Mouse (Mus musculus) stomach, embryonic 16.5 days (tissue): ENCODE results near the gene Odf4. TPM values are rescaled to one million over a fixed set of nuclear protein-coding genes. Genes with fewer than 3 reads are reported as not detected.
A peak's percentile ranks its signal among the peaks of the same experiment; 100 is the strongest.

Experiments
- ATAC-seq: fragments of 200-750 bp; cut with Nextera tagmentation; 2 replicates; pipeline ENCODE4 v1.8.0; 2017; ENCODE audit warnings: moderate number of reproducible peaks, moderate TSS enrichment; ENCODE audit not compliant: insufficient read depth, low FRiP score
- H3K27ac ChIP-seq: fragments of 300-500 bp; sonication (generic); 2 replicates; pipeline ENCODE4 v1.5.1; 2014; ENCODE audit warnings: low read length
- H3K27me3 ChIP-seq: fragments of 300-500 bp; sonication (generic); 2 replicates; pipeline ENCODE4 v1.6.1; 2014; ENCODE audit warnings: low read length, control low read depth, mixed read lengths; ENCODE audit not compliant: control insufficient read depth, insufficient read depth
- H3K36me3 ChIP-seq: fragments of 300-500 bp; sonication (generic); 2 replicates; pipeline ENCODE4 v1.6.1; 2014; ENCODE audit warnings: low read length; ENCODE audit not compliant: control insufficient read depth, insufficient read depth
- H3K4me1 ChIP-seq: fragments of 300-500 bp; sonication (generic); 2 replicates; pipeline ENCODE4 v1.6.1; 2014; ENCODE audit warnings: low read length, control low read depth, mixed read lengths; ENCODE audit not compliant: control insufficient read depth, insufficient read depth
- H3K4me2 ChIP-seq: fragments of 300-500 bp; sonication (generic); 2 replicates; pipeline ENCODE4 v1.6.1; 2014; ENCODE audit warnings: low read depth, low read length, mixed read lengths
- H3K4me3 ChIP-seq: fragments of 300-500 bp; sonication (generic); replicated peaks from 2 replicates; pipeline ENCODE4 v1.5.1; 2014; ENCODE audit warnings: mild to moderate bottlenecking, low read length
- H3K9ac ChIP-seq: fragments of 300-500 bp; sonication (generic); 2 replicates; pipeline ENCODE4 v1.6.1; 2014; ENCODE audit warnings: low read length
- H3K9me3 ChIP-seq: fragments of 300-500 bp; sonication (generic); replicated peaks from 2 replicates; pipeline ENCODE4 v1.6.1; 2016; ENCODE audit warnings: low read length, control low read depth; ENCODE audit not compliant: control insufficient read depth
- WGBS: fragments of 180-500 bp; shearing (Covaris S2); extraction: QIAGEN DNeasy Blood & Tissue Kit; methylation state at CpG from one replicate; pipeline ENCODE4 v1.1.7; 2014; 5-methylcytosine and 5-hydroxymethylcytosine counted together
- polyA plus RNA-seq: library from polyadenylated mRNA; unstranded; fragments of >200 nt; fragmentation: Nextera tagmentation; extraction: Ambion mirVana; gene quantifications from 2 replicates; pipeline ENCODE4 v1.2.1, GENCODE M21; 2015

Gene Odf4
- polyA plus RNA-seq, 1 experiment from 2014 or later = 0.30 TPM

GRCm38 (mm10) chr11:68902047-68902364 lies 24.9 kb downstream of the Odf4 start:
- ATAC-seq = no peak
- Histone ChIP-seq H3K27me3 (no peaks in the 10 kb centered on the region), H3K4me1 (peaks cover 4% of the 10 kb centered on the region), H3K9ac (peak overlapping the region; percentile 99), H3K4me2 (peak overlapping the region; percentile 65), H3K9me3 (no peaks in the 10 kb centered on the region), H3K36me3 (peaks cover 21% of the 10 kb centered on the region), H3K27ac (peak overlapping the region; percentile 91), H3K4me3 (peak overlapping the region; percentile 99)
- 0% methylated on average over 10 of the region's 10 CpGs for WGBS

- ATAC-seq = peak; percentile 90
- Histone ChIP-seq H3K9ac (peak within 1 kb of the TSS; percentile 99), H3K4me1 (peaks cover 4% of the 10 kb centered on the region), H3K27me3 (no peaks in the 10 kb centered on the region), H3K4me2 (peak within 1 kb of the TSS; percentile 76), H3K4me3 (peak within 1 kb of the TSS; percentile 99), H3K27ac (peak within 1 kb of the TSS; percentile 91), H3K36me3 (peaks cover 21% of the 10 kb centered on the region), H3K9me3 (no peaks in the 10 kb centered on the region)
- under 1% methylated on average over 52 of the region's 52 CpGs for WGBS
Measured at GRCm38 (mm10) chr11:68901351-68902046, 25.4 kb downstream of the Odf4 start, which contains the start of gene Rpl26. Rpl26 (plus strand) TSS chr11:68901583.

DNA sequence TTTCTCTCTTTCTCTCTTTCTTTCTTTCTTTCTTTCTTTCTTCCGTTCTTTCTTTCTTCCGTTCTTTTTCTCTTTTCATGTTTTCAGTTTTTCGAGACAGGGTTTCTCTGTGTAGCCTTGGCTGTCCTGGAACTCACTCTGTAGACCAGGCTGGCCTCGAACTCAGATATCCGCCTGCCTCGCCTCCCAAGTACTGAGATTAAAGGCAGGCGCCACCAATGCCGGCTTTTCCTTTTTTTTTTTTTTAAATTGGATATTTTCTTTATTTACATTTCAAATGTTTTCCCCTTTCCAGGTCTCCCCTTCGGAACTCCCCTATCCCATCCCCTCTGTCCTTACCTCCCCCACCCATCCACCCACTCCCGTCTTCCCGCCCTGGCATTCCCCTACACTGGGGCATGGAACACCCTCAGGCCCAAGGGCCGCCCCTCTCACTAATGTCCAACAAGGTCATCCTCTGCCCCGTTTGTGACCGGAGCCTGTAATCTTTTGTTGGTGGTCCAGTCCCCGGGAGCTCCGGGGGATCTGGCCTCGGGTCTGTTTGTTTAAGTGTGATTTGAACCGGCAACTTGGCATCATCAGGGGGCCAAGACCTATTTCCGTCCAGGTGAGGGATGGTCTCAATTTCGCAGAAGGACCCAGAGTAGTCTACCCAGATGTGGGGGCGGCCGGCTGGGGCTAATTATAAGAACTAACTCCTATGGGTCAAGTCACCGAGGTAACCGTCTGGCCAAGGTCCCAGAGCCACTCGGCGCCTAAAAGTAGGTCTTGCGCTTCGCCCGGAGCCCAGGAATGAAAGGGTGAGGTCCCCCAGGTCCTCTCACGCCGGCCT lies 26.1 kb downstream of the Odf4 start:
- Histone ChIP-seq H3K27me3 (no peaks in the 10 kb centered on the region), H3K4me3 (peak overlapping the region; percentile 99), H3K4me1 (peaks cover 4% of the 10 kb centered on the region), H3K9ac (peak overlapping the region; percentile 75), H3K36me3 (peaks cover 21% of the 10 kb centered on the region), H3K9me3 (no peaks in the 10 kb centered on the region), H3K27ac (no peak overlapping the region), H3K4me2 (peak overlapping the region; percentile 76)
- 26% methylated on average over 31 of the region's 31 CpGs for WGBS
- ATAC-seq = no peak

DNA sequence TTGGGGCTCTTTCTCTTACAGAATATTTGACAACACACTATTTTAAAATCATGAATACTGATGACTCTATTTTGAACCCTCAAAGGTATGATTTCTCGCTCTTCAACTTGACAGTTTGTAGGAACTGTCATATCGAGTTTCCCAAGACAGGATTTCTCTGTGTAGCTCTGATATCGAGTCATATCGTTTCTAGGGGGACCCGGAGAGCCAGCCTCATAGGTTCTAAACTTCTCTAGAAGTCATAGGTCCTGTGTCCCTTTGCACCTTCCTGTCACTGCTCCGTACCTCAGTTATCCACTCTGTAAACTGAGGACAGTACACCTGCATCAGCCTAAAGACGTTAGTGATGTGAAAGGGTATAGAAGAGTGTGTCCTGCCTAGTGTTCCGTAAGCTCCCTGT lies 27.1 kb downstream of the Odf4 start:
- no peak for ATAC-seq
- H3K27ac ChIP-seq = no peak overlapping the region
- 84% methylated on average over 8 of the region's 8 CpGs for WGBS
- H3K9me3 ChIP-seq = no peaks in the 10 kb centered on the region
- peaks cover 4% of the 10 kb centered on the region for H3K4me1 ChIP-seq
- no peak overlapping the region for H3K9ac ChIP-seq
- H3K4me2 ChIP-seq = no peak overlapping the region
- H3K27me3 ChIP-seq = no peaks in the 10 kb centered on the region
- H3K4me3 ChIP-seq = no peak overlapping the region
- peaks cover 14% of the 10 kb centered on the region for H3K36me3 ChIP-seq

GRCm38 (mm10) chr11:68898790-68899189 lies 28.1 kb downstream of the Odf4 start:
- Histone ChIP-seq H3K9me3 (no peaks in the 10 kb centered on the region), H3K27me3 (no peaks in the 10 kb centered on the region), H3K4me3 (no peak overlapping the region), H3K27ac (no peak overlapping the region), H3K4me1 (peaks cover 4% of the 10 kb centered on the region), H3K4me2 (no peak overlapping the region), H3K9ac (no peak overlapping the region), H3K36me3 (peaks cover 6% of the 10 kb centered on the region)
- ATAC-seq = no peak
- WGBS = 82% methylated on average over 6 of the region's 6 CpGs

GRCm38 (mm10) chr11:68897838-68898237 lies 29.0 kb downstream of the Odf4 start:
- Histone ChIP-seq H3K27me3 (no peaks in the 10 kb centered on the region), H3K9ac (no peak overlapping the region), H3K4me3 (no peak overlapping the region), H3K9me3 (no peaks in the 10 kb centered on the region), H3K4me2 (no peak overlapping the region), H3K27ac (no peak overlapping the region), H3K36me3 (no peaks in the 10 kb centered on the region), H3K4me1 (peaks cover 4% of the 10 kb centered on the region)
- no peak for ATAC-seq
- 60% methylated on average over 6 of the region's 6 CpGs for WGBS

DNA sequence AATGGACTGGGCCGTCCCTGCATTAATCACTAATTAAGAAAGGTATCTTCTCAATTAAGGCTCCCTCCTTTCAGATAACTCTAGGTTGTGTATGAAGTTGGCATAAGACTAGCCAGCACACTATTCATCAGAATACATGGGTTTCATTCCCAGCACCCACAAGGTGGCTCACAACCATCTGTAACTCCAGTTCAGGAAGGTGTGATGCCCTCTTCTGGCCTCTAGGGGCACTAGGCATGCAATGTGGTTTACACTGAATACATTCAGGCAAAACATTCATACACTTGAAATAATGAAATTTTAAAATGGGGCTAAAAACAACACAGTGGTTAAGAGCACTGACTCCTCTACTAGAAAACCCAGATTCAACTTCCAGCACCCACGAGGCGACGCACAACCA lies 29.8 kb downstream of the Odf4 start:
- H3K9ac ChIP-seq = no peak overlapping the region
- 52% methylated on average over 4 of the region's 4 CpGs for WGBS
- no peak overlapping the region for H3K27ac ChIP-seq
- ATAC-seq = no peak
- peaks cover 4% of the 10 kb centered on the region for H3K4me1 ChIP-seq
- H3K36me3 ChIP-seq = no peaks in the 10 kb centered on the region
- no peaks in the 10 kb centered on the region for H3K9me3 ChIP-seq
- no peak overlapping the region for H3K4me2 ChIP-seq
- H3K27me3 ChIP-seq = no peaks in the 10 kb centered on the region
- no peak overlapping the region for H3K4me3 ChIP-seq

DNA sequence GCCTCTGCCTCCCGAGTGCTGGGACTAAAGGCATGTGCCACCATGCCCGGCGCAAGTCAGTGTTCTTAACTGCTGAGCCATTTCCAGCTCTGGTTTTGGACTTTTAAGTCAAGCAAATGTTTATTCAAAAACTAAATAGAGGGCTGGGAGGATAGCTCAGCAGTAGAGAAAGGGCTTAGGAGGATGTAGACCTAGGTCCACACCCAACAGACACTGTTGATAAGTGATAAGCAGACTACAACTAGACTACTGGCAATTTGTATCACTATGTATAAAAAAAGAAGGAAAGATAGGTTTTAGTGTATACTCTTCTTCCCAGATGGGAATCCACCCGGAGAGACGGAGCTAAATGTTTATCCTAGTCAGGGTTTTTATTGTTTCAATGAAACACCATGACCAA lies 30.6 kb downstream of the Odf4 start:
- Histone ChIP-seq H3K4me2 (no peak overlapping the region), H3K27ac (no peak overlapping the region), H3K4me1 (peaks cover 4% of the 10 kb centered on the region), H3K9me3 (no peaks in the 10 kb centered on the region), H3K36me3 (no peaks in the 10 kb centered on the region), H3K27me3 (no peaks in the 10 kb centered on the region), H3K9ac (no peak overlapping the region), H3K4me3 (no peak overlapping the region)
- no peak for ATAC-seq
- WGBS = 80% methylated on average over 5 of the region's 5 CpGs

GRCm38 (mm10) chr11:68893911-68894464 lies 32.9 kb downstream of the Odf4 start:
- no peak for ATAC-seq
- WGBS = 57% methylated on average over 12 of the region's 12 CpGs
- Histone ChIP-seq H3K4me1 (no peaks in the 10 kb centered on the region), H3K36me3 (no peaks in the 10 kb centered on the region), H3K27me3 (no peaks in the 10 kb centered on the region), H3K4me2 (no peak overlapping the region), H3K27ac (no peak overlapping the region; the same call in 1 of the 2 replicates), H3K9ac (no peak overlapping the region), H3K9me3 (no peaks in the 10 kb centered on the region), H3K4me3 (no peak overlapping the region)
